Mouse (Mus musculus) heart, embryonic 16.5 days (tissue): ENCODE data around the gene Mfsd12. TPM values are rescaled to one million over a fixed set of nuclear protein-coding genes. Genes with fewer than 3 reads are reported as not detected.

ENCODE experiments used
- ATAC-seq: fragments of 200-750 bp; cut with Nextera tagmentation; replicated peaks from 2 replicates; pipeline ENCODE4 v1.8.0; 2017; ENCODE audit warnings: moderate number of reproducible peaks; ENCODE audit not compliant: insufficient read depth, low FRiP score; ENCODE audit errors: extremely low read depth
- H3K27ac ChIP-seq: fragments of 300-500 bp; sonication (generic); 2 replicates; pipeline ENCODE4 v1.5.1; 2014; ENCODE audit warnings: mild to moderate bottlenecking, low read length, control low read depth, moderate library complexity
- H3K27me3 ChIP-seq: fragments of 300-500 bp; sonication (generic); 2 replicates; pipeline ENCODE4 v1.6.1; 2014; ENCODE audit warnings: low read length, mixed read lengths; ENCODE audit not compliant: control insufficient read depth, insufficient read depth
- H3K36me3 ChIP-seq: fragments of 300-500 bp; sonication (generic); 2 replicates; pipeline ENCODE4 v1.6.1; 2014; ENCODE audit not compliant: control insufficient read depth, insufficient read depth
- H3K4me1 ChIP-seq: fragments of 300-500 bp; sonication (generic); 2 replicates; pipeline ENCODE4 v1.6.1; 2014; ENCODE audit warnings: low read length, mixed read lengths; ENCODE audit not compliant: control insufficient read depth, insufficient read depth
- H3K4me2 ChIP-seq: fragments of 300-500 bp; sonication (generic); 2 replicates; pipeline ENCODE4 v1.6.1; 2014; ENCODE audit warnings: low read depth, mild to moderate bottlenecking, control low read depth, low read length
- H3K4me3 ChIP-seq: fragments of 300-500 bp; sonication (generic); 2 replicates; pipeline ENCODE4 v1.5.1; 2014; ENCODE audit warnings: mild to moderate bottlenecking, control low read depth, low read length
- H3K9ac ChIP-seq: fragments of 300-500 bp; sonication (generic); 2 replicates; pipeline ENCODE4 v1.6.1; 2014; ENCODE audit warnings: low read length, control low read depth
- H3K9me3 ChIP-seq: fragments of 300-500 bp; sonication (generic); replicated peaks from 2 replicates; pipeline ENCODE4 v1.6.1; 2016; ENCODE audit warnings: low read length; ENCODE audit not compliant: control insufficient read depth
- WGBS: fragments of 180-500 bp; shearing (Covaris S2); extraction: QIAGEN DNeasy Blood & Tissue Kit; methylation state at CpG from one replicate; pipeline ENCODE4 v1.1.7; 2014; 5-methylcytosine and 5-hydroxymethylcytosine counted together
- polyA plus RNA-seq: library from polyadenylated mRNA; unstranded; fragments of >200 nt; fragmentation: Nextera tagmentation; extraction: Ambion mirVana; gene quantifications from 2 replicates; pipeline ENCODE4 v1.2.1, GENCODE M21; 2015

Gene Mfsd12
- polyA plus RNA-seq, 1 experiment from 2014 or later, result 16.5 TPM

DNA sequence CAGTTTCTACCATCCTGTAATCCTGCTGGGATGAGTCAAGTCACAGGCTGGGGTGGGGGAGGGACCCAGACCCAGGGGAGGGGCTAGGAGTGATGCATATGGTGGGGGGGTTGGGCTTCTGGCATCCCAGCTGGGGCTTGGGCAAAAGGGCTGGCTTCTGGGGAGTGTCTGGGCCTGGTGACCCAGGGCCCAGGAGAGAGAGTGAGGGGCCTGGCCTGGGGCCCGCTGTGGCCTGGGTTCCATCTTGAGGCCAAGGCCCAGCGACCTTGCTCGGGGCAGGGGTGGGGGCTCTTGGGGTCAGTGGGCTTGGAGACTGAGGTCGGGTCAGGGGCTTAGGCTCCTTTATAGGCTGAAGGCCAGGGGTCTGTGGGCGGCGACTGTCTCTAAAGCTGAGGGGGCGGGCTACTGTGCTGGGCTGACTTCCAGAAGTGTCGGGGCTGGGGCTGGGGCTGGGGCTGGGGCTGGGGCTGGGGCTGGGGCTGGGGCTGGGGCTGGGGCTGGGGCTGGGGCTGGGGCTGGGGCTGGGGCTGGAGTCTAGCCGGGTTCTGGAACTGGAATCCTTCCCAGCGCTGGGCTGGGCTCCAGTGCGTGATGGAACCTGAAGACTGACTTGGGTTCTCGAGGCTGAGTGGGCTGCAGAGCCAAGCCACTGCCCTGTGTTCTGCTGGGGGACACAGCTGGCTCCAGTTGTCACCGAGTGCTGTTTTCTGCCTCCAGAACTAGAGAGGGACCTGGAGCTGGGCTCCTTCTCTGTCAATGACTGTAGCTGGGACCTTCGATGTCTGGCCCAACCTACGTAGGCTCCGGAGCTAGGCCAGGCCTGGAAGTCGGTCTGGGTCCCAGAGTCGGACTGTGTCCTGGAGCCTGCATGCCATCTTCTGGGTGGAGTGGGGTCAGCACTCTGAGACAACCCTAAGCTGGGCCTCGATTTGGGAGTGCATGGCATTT lies 21.6 kb upstream of the Mfsd12 start:
- 0 out of 2 replicates have a peak, but pooled peaks have one; percentile 24 for ATAC-seq
- peak overlapping the region; percentile 54; the same call in 1 of the 2 replicates for H3K9ac ChIP-seq
- 41% methylated on average over 18 of the region's 19 CpGs for WGBS

DNA sequence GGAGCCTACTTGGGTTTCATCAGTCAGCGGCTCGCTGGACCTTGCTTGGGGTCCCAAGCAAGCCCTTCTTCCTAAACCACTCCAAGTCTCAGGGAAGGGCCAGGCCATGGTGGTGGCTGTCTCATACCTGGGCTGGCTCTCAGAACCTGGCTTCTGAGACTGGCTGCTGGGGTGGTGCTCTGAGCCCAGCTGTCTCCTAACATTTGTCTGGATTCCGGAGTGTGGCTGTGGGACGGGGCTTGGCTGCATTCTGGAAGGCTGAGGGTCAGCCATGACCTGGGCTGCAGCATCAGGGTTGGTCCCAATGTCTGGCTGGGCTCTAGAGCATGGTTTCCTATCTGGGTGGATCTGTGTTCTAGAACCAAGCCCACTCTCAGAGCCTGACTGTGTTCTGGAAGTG lies 20.7 kb upstream of the Mfsd12 start:
- Histone ChIP-seq H3K9me3 (no peaks in the 10 kb centered on the region), H3K27ac (no peak overlapping the region; the same call in 1 of the 2 replicates), H3K4me1 (peaks cover 4% of the 10 kb centered on the region), H3K4me2 (no peak overlapping the region), H3K4me3 (no peak overlapping the region), H3K36me3 (no peaks in the 10 kb centered on the region), H3K27me3 (peaks cover 4% of the 10 kb centered on the region), H3K9ac (no peak overlapping the region)
- no peak for ATAC-seq
- 93% methylated on average over 4 of the region's 4 CpGs for WGBS

More for the DNA sequence above, 21.6 kb upstream of the Mfsd12 start:
- Histone ChIP-seq H3K27ac (peak overlapping the region; percentile 72), H3K27me3 (peaks cover 4% of the 10 kb centered on the region), H3K9me3 (no peaks in the 10 kb centered on the region), H3K4me2 (no peak overlapping the region), H3K36me3 (no peaks in the 10 kb centered on the region), H3K4me1 (peaks cover 9% of the 10 kb centered on the region), H3K4me3 (no peak overlapping the region)

DNA sequence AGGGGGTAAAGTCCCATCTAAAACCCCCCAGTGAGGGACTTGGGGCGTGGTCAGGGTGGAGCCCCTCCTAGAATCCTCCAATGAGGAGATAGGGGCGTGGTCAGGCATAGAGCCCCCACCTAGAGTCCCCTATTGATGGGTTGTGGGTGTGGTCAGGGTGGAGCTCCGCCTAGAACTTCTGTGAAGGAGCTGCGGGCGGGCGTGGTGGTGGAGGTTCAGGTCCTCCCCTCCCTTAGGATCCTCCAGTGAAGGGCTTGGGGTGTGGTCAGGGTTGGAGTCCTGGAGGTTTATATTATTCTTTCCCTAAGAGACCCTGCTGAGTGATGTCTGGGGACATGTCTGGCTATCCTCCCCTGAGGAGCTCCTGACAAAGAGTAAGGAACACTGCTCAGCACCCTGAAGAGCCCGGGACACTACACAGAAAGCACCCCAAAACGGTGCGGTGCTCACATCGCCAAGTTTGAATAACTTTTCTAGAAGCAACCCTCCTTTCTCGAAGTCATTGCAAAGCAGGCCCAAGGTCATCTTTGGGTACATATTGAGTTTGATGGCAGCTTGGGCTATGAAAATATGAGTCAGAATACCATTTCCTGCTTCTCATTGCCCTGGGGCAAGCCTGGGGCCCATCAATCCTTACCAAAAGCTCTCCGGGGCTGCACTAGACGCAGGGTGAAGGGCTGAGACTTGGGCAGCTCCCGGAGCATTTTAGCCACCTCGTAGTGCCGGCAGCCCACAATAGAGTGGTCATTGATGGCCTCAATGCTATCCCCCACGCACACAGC lies 16.5 kb upstream of the Mfsd12 start:
- 46% methylated on average over 17 of the region's 17 CpGs for WGBS
- no peak for ATAC-seq
- peaks cover 22% of the 10 kb centered on the region for H3K27me3 ChIP-seq

DNA sequence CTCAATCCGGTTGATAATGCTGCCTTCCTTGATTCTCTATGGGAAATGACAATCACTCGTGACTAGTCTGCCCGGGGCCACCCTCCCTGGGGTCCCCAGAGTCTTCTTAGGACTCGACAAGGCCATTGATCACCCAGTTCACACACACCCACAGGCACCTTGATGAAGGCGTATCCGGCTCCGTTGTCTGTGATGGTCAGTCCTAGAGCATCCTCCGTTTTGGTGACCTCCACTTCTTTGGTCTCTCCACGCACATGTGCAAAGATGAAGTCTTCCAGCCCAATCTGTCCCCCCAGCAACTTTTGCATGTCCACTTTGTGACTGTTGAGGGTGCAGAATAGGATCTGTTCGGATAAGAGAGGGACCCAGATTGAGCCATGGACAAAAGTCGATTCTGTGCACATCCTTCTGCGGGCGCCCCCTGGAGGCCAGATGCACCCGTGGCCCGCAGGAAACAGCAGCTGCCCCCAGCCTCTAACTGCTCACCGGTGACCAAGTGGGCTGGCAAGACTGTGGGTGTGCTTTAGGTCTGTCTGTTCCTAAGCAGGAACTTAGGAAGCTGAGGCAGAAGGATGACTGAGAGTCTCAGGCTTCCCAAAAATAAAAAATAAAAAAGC lies 15.8 kb upstream of the Mfsd12 start:
- Histone ChIP-seq H3K4me2 (no peak overlapping the region), H3K27ac (no peak overlapping the region), H3K9me3 (no peaks in the 10 kb centered on the region), H3K4me1 (peaks cover 6% of the 10 kb centered on the region), H3K4me3 (no peak overlapping the region), H3K27me3 (peaks cover 22% of the 10 kb centered on the region), H3K36me3 (no peaks in the 10 kb centered on the region), H3K9ac (no peak overlapping the region)
- no peak for ATAC-seq
- 31% methylated on average over 16 of the region's 16 CpGs for WGBS

More for the DNA sequence above, 16.5 kb upstream of the Mfsd12 start:
- H3K4me1 ChIP-seq, result peaks cover 4% of the 10 kb centered on the region
- no peak overlapping the region for H3K4me3 ChIP-seq
- no peaks in the 10 kb centered on the region for H3K36me3 ChIP-seq
- no peak overlapping the region for H3K27ac ChIP-seq
- no peak overlapping the region for H3K4me2 ChIP-seq
- no peak overlapping the region for H3K9ac ChIP-seq
- H3K9me3 ChIP-seq, result no peaks in the 10 kb centered on the region

DNA sequence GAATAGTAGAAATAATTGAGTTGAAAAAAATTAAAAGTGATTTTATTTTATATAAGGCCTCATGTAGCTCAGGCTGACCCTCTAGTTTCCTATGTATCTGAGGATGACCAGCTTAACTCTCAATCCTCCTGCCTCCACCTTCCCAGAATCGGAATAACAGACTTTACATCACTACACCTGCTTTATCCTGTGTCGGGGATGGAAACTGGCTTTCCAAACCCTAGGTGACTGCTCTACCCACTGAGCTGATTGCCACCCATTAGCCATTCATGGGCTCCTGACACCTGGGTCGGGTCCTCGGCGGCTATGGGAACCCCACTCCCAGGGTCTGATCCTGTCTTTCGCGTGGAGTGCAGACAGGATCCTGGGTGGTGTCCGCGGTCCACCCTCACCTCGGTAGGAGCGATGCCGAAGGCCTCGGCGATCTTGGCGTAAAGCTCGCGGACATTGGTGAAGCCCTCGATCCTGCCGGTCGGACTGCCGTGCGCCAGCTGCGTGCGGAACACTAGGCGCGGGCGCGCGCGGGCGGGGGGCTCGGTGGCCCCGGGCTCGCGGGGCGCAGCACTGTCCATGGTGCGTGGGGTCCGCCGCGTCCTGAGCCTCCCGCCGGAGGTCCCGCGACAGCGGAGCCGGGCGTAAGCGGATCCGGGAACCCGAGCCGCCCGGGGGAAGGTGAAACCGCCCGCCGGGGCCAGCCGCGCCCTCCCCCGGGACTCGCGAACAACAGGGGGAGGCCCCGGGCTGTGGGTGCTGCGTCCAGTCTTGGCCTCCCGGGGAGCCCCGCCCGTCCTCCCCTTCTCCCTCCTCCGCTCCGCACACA lies 14.4 kb upstream of the Mfsd12 start, which contains the start of gene Gipc3:
Gene Gipc3, minus strand, starts transcription at position 581 of the 820 bp plus-strand sequence.
- Histone ChIP-seq H3K4me3 (peak within 1 kb of the TSS; percentile 59), H3K9me3 (no peaks in the 10 kb centered on the region), H3K4me2 (peak within 1 kb of the TSS; percentile 89), H3K36me3 (peaks cover 7% of the 10 kb centered on the region; the same call in 1 of the 2 replicates), H3K4me1 (peaks cover 19% of the 10 kb centered on the region), H3K27ac (no peak within 1 kb of the TSS), H3K27me3 (peaks cover 18% of the 10 kb centered on the region), H3K9ac (peak within 1 kb of the TSS; percentile 76)
- no peak for ATAC-seq
- 5% methylated on average over 59 of the region's 67 CpGs for WGBS

DNA sequence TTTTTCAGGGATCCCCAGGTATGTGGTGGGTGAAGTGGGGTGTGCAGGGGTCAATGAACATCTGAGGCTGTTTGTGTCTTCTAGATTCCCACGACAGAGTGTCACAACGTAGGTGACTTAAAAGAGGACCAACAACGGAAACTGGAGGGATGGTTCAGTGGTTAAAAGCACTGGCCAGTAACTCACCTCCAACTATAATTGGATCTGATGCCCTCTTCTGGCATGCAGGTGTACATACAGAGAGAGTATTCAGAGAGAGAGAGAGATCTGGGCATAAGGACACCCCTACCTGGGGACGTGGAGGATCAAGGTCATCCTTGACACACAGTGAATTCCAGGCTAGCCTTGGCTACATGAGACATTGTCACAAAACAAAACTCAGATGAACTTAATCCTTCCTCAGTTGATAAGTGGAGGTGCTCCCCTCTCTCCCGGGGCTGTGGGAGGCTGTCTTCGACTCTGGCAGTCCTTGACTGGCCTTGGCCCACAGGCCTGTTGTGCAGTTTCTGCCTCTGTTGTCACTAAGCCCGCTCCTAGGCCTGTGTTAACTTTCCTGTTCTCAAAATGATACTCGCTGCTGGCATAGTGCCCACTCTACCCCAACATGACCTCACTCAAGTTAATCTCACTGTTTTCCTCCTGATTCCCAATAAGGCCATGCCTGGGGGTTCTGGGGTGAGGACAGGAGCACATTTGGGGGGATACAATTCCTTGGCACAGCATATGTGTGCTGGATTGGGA lies 12.7 kb upstream of the Mfsd12 start:
- peaks cover 27% of the 10 kb centered on the region for H3K4me1 ChIP-seq
- H3K9ac ChIP-seq, result no peak overlapping the region
- no peaks in the 10 kb centered on the region for H3K9me3 ChIP-seq
- H3K36me3 ChIP-seq, result peaks cover 11% of the 10 kb centered on the region; the same call in 1 of the 2 replicates
- H3K27ac ChIP-seq, result no peak overlapping the region
- no peak overlapping the region for H3K4me2 ChIP-seq
- ATAC-seq, result no peak
- peaks cover 18% of the 10 kb centered on the region for H3K27me3 ChIP-seq
- H3K4me3 ChIP-seq, result no peak overlapping the region
- 35% methylated on average over 8 of the region's 8 CpGs for WGBS

DNA sequence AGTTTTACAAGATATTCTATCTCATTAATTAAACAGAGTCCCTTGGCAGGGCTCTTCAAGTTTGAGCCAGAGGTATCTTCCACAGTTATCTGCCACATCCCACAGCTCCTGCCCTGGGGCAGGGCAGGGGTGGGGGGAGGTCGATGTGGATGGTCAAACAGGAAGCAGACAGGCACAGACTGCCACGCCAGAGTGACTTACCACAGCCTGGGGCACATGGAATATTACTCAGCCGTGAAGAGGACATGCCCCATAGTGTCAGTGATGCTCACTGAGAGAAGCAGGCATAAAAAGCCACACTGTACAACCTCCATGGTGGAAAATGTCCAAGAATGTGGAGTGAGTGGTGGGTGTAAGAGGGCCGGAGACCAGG lies 12.1 kb upstream of the Mfsd12 start:
- Histone ChIP-seq H3K27me3 (peaks cover 18% of the 10 kb centered on the region), H3K4me2 (no peak overlapping the region), H3K27ac (no peak overlapping the region), H3K36me3 (peaks cover 11% of the 10 kb centered on the region; the same call in 1 of the 2 replicates), H3K9me3 (no peaks in the 10 kb centered on the region), H3K4me3 (no peak overlapping the region), H3K4me1 (peaks cover 29% of the 10 kb centered on the region), H3K9ac (no peak overlapping the region)
- 77% methylated on average over 4 of the region's 4 CpGs for WGBS
- no peak for ATAC-seq
